Mouse (Mus musculus) limb, embryonic 13.5 days (tissue): ENCODE measurements at regions not wholly inside any gene's neighbourhood (a gene's known extent, or its start where the extent isn't known, plus 50 kb on each side); places are given as distances from the start of the nearest gene placed in this dataset.

ENCODE experiments used
- ATAC-seq: fragments of 200-750 bp; cut with Nextera tagmentation; 2 replicates; pipeline ENCODE4 v1.8.0; 2017; ENCODE audit warnings: low read depth, moderate number of reproducible peaks, moderate TSS enrichment; ENCODE audit not compliant: low FRiP score
- H3K27ac ChIP-seq: fragments of 300-500 bp; sonication (generic); 2 replicates; pipeline ENCODE4 v1.5.1; 2015; ENCODE audit warnings: inconsistent platforms, mild to moderate bottlenecking, moderate library complexity
- H3K27me3 ChIP-seq: fragments of 300-500 bp; sonication (generic); 2 replicates; pipeline ENCODE4 v1.6.1; 2015; ENCODE audit warnings: mild to moderate bottlenecking, inconsistent platforms
- H3K36me3 ChIP-seq: fragments of 300-500 bp; sonication (generic); 2 replicates; pipeline ENCODE4 v1.6.1; 2015; ENCODE audit warnings: inconsistent platforms, mild to moderate bottlenecking, moderate library complexity
- H3K4me1 ChIP-seq: fragments of 300-500 bp; sonication (generic); 2 replicates; pipeline ENCODE4 v1.6.1; 2015; ENCODE audit warnings: inconsistent platforms
- H3K4me2 ChIP-seq: fragments of 300-500 bp; sonication (generic); replicated peaks from 2 replicates; pipeline ENCODE4 v1.6.1; 2015; ENCODE audit warnings: inconsistent platforms, mild to moderate bottlenecking, moderate library complexity
- H3K4me3 ChIP-seq: fragments of 300-500 bp; sonication (generic); 2 replicates; pipeline ENCODE4 v1.5.1; 2015; ENCODE audit warnings: moderate library complexity, mild to moderate bottlenecking, inconsistent platforms
- H3K9ac ChIP-seq: fragments of 300-500 bp; sonication (generic); 2 replicates; pipeline ENCODE4 v1.6.1; 2015; ENCODE audit warnings: mild to moderate bottlenecking, inconsistent platforms
- H3K9me3 ChIP-seq: fragments of 300-500 bp; sonication (generic); 2 replicates; pipeline ENCODE4 v1.6.1; 2016; ENCODE audit warnings: inconsistent platforms
- WGBS: fragments of 180-500 bp; shearing (Covaris S2); methylation state at CpG from one replicate; pipeline ENCODE4 v1.1.7; 2015; 5-methylcytosine and 5-hydroxymethylcytosine counted together

DNA sequence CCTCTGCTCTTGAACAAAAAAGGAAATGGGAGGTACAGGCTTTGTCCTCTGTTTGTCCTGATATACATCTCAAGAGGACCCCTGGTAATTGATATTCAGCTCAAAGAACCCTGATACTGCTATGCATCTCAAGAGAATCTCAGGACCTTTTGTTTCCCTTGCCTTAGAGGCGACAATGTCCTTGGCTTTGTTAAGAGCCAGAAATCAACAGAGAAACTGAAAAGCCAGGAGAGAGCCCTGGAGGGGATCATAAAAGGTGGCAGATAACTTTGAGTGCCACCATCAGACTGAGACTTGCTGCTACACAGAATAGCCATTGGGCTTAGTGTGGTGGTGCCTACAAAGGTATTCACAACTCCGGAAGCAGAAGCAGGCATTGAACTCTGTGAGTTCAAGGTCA is 74.3 kb upstream of the Gadd45a start:
- Histone ChIP-seq H3K9me3 (no peaks in the 10 kb centered on the region), H3K9ac (no peak overlapping the region), H3K27me3 (peaks cover 25% of the 10 kb centered on the region), H3K36me3 (no peaks in the 10 kb centered on the region), H3K4me2 (no peak overlapping the region), H3K4me1 (peaks cover 7% of the 10 kb centered on the region; the same call in 1 of the 2 replicates), H3K4me3 (no peak overlapping the region), H3K27ac (no peak overlapping the region)
- WGBS, result 73% methylated on average over 2 of the region's 2 CpGs
- no peak for ATAC-seq

DNA sequence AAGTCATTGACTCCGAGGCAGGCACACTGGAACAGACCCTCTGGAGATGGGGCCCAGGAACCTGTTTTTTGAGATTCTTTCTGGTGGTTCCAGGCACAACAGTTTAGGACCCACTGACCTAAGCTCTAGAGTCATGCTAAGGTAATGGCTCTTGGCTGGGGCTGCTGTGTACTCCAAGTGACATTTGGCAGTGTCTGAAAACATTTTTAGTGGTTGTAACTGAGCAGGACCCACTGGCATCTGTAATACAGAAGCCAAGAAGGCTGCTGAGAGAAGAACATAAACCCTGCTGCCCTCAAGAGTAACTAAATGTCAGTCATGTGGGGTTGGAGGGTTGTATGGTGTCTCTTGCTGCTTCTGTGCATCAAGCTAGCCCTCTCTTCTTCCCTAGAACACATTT is 73.1 kb upstream of the Gadd45a start:
- no peak for ATAC-seq
- H3K4me2 ChIP-seq, result no peak overlapping the region
- H3K4me3 ChIP-seq, result no peak overlapping the region
- H3K4me1 ChIP-seq, result peaks cover 7% of the 10 kb centered on the region; the same call in 1 of the 2 replicates
- 29% methylated on average over 1 of the region's 1 CpGs for WGBS
- peaks cover 22% of the 10 kb centered on the region for H3K27me3 ChIP-seq
- no peak overlapping the region for H3K27ac ChIP-seq
- H3K9me3 ChIP-seq, result no peaks in the 10 kb centered on the region
- H3K9ac ChIP-seq, result no peak overlapping the region
- H3K36me3 ChIP-seq, result no peaks in the 10 kb centered on the region

DNA sequence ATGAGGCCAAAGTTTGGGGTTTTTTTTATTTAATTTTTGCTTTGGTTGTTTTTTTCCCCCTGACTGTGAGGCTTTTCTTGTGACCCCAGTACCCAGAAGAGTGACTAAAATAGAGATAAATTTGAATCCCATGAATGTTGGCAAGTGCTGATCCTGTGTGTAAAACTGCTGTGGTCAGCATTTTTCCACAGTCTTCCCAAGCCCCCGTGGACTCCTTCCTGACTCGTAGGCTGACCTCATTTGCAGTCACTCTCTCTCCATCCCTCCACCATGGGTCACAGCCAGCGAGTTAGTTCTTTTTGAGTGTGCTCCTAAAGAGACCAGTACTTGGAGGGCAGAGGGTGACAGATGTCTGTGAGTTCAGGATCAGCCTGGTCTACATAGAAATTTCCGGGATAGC is 72.5 kb upstream of the Gadd45a start:
- Histone ChIP-seq H3K9ac (no peak overlapping the region), H3K4me3 (no peak overlapping the region), H3K27me3 (peaks cover 22% of the 10 kb centered on the region), H3K27ac (no peak overlapping the region), H3K36me3 (no peaks in the 10 kb centered on the region), H3K4me2 (no peak overlapping the region), H3K4me1 (peaks cover 7% of the 10 kb centered on the region; the same call in 1 of the 2 replicates), H3K9me3 (no peaks in the 10 kb centered on the region)
- no peak for ATAC-seq
- WGBS, result 58% methylated on average over 4 of the region's 4 CpGs

DNA sequence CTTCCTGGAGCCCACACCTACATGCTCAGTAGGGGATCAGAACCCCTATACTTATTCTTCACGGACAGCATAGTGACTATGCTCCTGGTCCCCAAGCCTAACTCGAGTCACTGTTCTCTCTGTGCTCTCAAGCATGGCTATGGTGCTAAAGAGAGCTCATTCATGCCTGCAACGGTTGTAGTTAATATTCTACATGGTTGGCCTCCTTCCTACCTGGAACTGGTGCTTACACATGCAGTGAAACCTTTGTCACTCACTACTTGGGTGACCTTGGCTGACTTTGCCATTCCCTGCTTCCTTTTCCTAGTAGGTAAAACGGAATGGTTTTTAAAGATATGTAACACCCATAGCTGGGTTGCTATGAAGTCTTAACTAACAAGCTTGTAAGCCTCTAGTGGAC is 70.3 kb upstream of the Gadd45a start:
- ATAC-seq, result no peak
- Histone ChIP-seq H3K4me3 (no peak overlapping the region), H3K9me3 (no peaks in the 10 kb centered on the region), H3K9ac (no peak overlapping the region), H3K4me1 (no peaks in the 10 kb centered on the region), H3K4me2 (no peak overlapping the region), H3K27ac (no peak overlapping the region), H3K27me3 (0 out of 2 replicates have a peak, but pooled peaks cover 2% of the 10 kb centered on the region), H3K36me3 (no peaks in the 10 kb centered on the region)
- 86% methylated on average over 4 of the region's 4 CpGs for WGBS

DNA sequence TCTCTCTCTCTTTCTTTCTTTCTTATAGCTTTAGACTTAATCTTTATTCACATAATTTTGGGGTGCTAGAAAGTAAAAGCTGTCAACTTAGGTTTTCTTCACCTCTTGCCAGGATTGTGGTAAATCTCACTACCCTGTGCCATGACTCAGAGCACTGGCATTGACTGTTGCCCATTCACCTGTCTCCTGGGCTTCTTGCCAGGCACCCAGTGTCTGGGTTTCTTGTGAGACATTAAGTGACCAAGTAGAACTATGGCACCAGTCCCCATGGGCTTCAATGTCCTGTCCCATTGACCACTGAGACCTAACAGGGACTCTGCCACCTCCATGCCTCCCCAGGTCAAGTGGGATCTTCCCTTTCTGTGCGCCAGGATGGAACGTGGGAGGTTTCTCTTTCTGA is 69.2 kb upstream of the Gadd45a start:
- 92% methylated on average over 2 of the region's 2 CpGs for WGBS
- ATAC-seq, result no peak
- no peak overlapping the region for H3K27ac ChIP-seq
- H3K27me3 ChIP-seq, result no peaks in the 10 kb centered on the region
- no peaks in the 10 kb centered on the region for H3K36me3 ChIP-seq
- no peak overlapping the region for H3K9ac ChIP-seq
- no peaks in the 10 kb centered on the region for H3K9me3 ChIP-seq
- H3K4me3 ChIP-seq, result no peak overlapping the region
- 0 out of 2 replicates have a peak, but pooled peaks cover 3% of the 10 kb centered on the region for H3K4me1 ChIP-seq
- H3K4me2 ChIP-seq, result no peak overlapping the region

DNA sequence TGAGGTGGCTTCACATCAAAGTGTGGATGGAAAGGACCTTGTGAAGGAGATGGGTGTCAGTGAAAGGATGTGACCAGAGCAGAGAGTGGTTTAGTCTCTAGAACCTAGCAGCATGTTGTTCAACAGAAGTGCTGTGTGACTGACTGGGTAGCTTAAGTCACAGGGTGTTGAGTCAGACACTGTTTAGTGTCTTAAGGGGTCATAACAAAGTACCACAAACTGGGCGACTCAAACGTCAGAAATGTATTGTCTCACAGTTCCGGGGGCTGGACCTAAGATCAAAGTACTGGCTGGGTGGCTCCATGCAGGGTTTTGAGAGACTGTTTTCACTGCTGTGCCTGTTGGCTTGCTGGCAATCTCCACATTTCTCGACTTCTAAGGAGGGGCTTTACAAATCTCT is 68.1 kb upstream of the Gadd45a start:
- WGBS, result 5% methylated on average over 4 of the region's 4 CpGs
- Histone ChIP-seq H3K9ac (no peak overlapping the region), H3K9me3 (no peaks in the 10 kb centered on the region), H3K4me2 (no peak overlapping the region), H3K27me3 (no peaks in the 10 kb centered on the region), H3K36me3 (no peaks in the 10 kb centered on the region), H3K27ac (no peak overlapping the region), H3K4me3 (no peak overlapping the region), H3K4me1 (0 out of 2 replicates have a peak, but pooled peaks cover 3% of the 10 kb centered on the region)
- ATAC-seq, result no peak

DNA sequence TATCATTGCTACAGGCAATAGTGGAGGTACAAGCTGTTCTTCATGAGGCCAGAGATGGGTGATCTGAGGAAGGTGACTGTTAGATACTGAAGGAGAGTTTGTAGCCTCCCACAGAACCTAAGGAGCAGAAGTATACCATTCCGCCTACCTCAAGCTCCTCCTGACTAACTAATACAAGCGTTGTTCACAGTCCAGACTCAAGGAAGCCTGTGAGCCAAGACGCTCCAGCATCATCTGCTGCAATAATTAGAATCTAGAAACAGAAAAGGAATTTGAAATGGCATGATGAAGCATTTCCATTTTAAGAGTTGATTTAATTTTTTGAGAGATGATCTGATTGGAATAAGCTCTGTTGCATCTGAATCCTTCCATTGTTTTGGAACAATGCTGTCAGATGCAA is 66.9 kb upstream of the Gadd45a start:
- H3K4me3 ChIP-seq, result no peak overlapping the region
- H3K4me1 ChIP-seq, result 0 out of 2 replicates have a peak, but pooled peaks cover 3% of the 10 kb centered on the region
- H3K9me3 ChIP-seq, result no peaks in the 10 kb centered on the region
- no peak overlapping the region for H3K4me2 ChIP-seq
- whole genome bisulfite sequencing, result 90% methylated on average over 3 of the region's 3 CpGs
- H3K9ac ChIP-seq, result no peak overlapping the region
- no peaks in the 10 kb centered on the region for H3K36me3 ChIP-seq
- no peaks in the 10 kb centered on the region for H3K27me3 ChIP-seq
- ATAC-seq, result no peak
- H3K27ac ChIP-seq, result no peak overlapping the region

DNA sequence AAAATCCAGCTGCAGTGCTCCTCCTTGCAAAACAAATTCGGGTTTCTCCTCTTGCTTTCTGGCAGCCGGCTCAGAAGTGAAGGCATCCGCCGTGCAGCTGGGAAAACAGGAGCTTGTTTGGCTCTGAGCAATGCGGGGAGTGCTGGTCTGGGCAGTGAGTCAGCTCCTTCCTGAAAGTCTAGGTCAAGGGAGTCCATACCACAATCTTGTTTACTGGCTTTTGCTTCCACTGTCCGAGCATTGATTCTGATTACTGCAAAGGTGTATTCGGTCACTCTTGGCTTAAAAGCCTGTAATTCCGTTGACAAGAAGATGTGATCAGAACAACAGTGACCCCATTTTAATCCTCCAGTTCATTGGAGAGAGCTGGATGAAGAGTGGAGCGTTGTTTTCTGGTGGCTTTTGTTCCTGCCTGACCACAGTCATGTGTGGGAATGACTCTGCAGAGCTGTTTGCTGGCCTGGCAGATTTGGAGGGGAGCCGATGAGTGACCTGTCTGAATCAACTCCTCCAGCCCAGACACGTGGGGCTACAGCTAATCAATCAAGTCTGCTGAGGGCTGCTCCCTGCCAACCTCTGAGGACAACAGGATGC is 65.4 kb upstream of the Gadd45a start:
- Histone ChIP-seq H3K4me3 (no peak overlapping the region), H3K4me2 (no peak overlapping the region), H3K36me3 (no peaks in the 10 kb centered on the region), H3K27me3 (no peaks in the 10 kb centered on the region), H3K9ac (no peak overlapping the region), H3K9me3 (no peaks in the 10 kb centered on the region), H3K27ac (no peak overlapping the region), H3K4me1 (0 out of 2 replicates have a peak, but pooled peaks cover 3% of the 10 kb centered on the region)
- ATAC-seq, result no peak
- WGBS, result 43% methylated on average over 11 of the region's 11 CpGs

DNA sequence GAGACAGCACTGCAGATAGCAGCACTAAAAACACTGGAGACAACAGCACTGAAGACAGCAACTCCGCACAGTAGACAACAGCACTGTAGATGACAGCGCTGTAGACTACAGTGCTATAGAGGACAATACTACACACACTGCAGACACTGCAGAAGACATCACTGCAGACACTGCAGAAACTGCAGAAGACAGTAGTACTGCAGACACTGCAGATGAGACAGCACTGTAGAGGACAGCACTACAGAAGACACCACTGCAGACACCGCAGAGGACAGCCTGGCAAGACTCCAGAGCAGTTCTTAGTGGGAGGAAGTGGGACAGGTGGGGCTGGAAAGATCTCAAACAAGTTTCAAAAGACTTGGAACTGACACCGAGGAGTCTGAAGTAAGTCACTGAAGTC is 64.8 kb upstream of the Gadd45a start:
- H3K27me3 ChIP-seq, result no peaks in the 10 kb centered on the region
- H3K9me3 ChIP-seq, result no peaks in the 10 kb centered on the region
- H3K4me1 ChIP-seq, result 0 out of 2 replicates have a peak, but pooled peaks cover 3% of the 10 kb centered on the region
- H3K27ac ChIP-seq, result no peak overlapping the region
- H3K9ac ChIP-seq, result no peak overlapping the region
- ATAC-seq, result no peak
- 79% methylated on average over 4 of the region's 4 CpGs for WGBS
- no peak overlapping the region for H3K4me2 ChIP-seq
- H3K36me3 ChIP-seq, result no peaks in the 10 kb centered on the region
- H3K4me3 ChIP-seq, result no peak overlapping the region

DNA sequence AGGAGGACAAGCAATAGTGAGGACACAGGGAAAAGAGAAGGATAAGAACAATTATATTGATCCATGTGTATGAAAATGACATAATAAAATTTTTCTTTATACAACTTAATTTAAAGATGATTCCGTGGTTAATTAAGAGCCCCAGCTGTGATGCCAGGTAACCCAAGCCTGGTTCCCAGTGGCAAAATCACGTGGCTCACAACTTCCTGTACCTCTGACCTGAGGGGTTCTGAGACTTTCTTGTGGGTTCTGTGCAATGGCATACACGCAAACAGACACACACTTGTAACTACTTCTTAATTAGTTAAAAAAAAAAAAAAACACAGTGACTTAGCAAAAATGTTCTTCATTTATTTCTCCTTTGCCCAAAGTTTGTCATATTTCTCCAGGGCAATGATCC is 57.2 kb upstream of the Gadd45a start:
- Histone ChIP-seq H3K4me3 (no peak overlapping the region), H3K36me3 (no peaks in the 10 kb centered on the region), H3K9ac (no peak overlapping the region), H3K27ac (no peak overlapping the region), H3K27me3 (no peaks in the 10 kb centered on the region), H3K9me3 (no peaks in the 10 kb centered on the region), H3K4me2 (no peak overlapping the region), H3K4me1 (no peaks in the 10 kb centered on the region)
- WGBS, result 66% methylated on average over 3 of the region's 3 CpGs
- no peak for ATAC-seq

DNA sequence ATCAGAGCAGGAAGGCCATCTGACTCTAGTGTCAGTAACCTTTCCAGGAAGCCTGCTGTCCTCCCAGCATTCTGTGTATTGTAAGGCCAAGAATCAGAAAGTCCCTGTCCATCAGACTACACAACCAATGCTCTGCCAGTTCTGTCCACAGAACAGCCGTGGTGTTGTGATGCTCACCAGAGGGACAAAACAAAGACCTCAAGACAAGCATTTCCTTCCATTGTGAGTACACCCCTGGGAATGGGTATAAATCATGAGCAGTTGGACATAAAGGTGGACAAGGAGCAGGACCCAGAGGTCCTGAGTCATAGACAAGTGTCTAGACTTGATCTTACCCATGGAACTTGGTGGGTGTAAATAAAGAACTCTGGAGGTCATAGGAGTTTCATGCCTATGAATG is 55.9 kb upstream of the Gadd45a start:
- H3K4me3 ChIP-seq, result no peak overlapping the region
- whole genome bisulfite sequencing, result 73% methylated on average over 1 of the region's 1 CpGs

DNA sequence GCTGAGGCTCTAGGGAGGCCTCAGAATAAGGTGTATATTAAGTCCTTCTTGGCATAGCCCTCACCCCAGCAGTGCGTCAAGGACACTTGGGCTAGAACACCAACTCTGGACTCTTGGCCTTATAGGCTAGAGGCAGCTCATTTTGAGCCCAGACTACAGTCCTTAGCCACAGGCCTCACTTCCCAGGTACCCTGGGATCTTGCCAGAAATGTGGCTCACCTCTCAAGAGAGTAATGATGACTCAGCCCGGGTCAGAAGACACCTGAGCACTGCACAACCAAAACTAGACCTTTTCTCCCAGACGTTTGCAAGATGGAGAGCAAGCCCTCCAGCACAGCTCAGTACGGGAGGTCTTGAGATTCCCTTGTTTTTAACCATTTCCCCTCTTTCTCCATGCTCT is 52.9 kb upstream of the Gadd45a start:
- Histone ChIP-seq H3K36me3 (no peaks in the 10 kb centered on the region), H3K9ac (no peak overlapping the region), H3K27me3 (no peaks in the 10 kb centered on the region), H3K9me3 (no peaks in the 10 kb centered on the region), H3K4me3 (no peak overlapping the region), H3K4me2 (no peak overlapping the region), H3K4me1 (0 out of 2 replicates have a peak, but pooled peaks cover 3% of the 10 kb centered on the region), H3K27ac (no peak overlapping the region)
- ATAC-seq, result no peak
- WGBS, result 77% methylated on average over 4 of the region's 4 CpGs

More for the DNA sequence above, 55.9 kb upstream of the Gadd45a start:
- H3K36me3 ChIP-seq, result no peaks in the 10 kb centered on the region
- no peak overlapping the region for H3K27ac ChIP-seq
- H3K27me3 ChIP-seq, result no peaks in the 10 kb centered on the region
- H3K4me1 ChIP-seq, result no peaks in the 10 kb centered on the region
- H3K9me3 ChIP-seq, result no peaks in the 10 kb centered on the region
- no peak for ATAC-seq
- no peak overlapping the region for H3K9ac ChIP-seq
- H3K4me2 ChIP-seq, result no peak overlapping the region

DNA sequence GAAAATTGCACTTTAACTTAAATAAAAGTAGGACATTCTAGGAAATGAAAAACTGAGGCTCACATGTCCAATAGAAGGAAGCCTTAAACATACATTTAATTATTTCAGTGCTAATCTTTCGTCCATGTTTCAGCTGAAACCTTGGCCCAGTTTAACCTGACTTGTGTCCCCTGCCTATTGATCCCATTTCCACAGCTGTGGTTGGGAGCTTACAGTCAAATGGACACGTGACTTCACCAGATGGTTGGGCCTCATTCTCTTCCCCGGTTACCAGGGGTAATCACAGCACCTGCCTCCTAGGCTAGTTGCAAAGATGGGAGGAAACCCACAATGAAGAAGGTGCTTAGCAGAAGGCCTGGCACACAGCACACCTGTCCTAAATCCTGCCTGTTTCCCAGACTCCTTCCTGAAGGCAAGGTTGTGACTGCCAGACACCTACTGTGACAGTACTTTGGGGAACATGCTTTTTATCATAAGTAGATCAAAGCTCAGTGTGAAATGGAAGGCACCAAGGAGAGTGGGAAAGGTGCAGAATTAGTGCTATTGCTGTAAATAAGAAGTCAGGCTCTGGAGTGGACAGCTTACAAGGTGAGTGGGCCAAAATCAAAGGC is 52.4 kb upstream of the Gadd45a start:
- Histone ChIP-seq H3K9ac (no peak overlapping the region), H3K9me3 (no peaks in the 10 kb centered on the region), H3K27ac (no peak overlapping the region), H3K36me3 (no peaks in the 10 kb centered on the region), H3K27me3 (no peaks in the 10 kb centered on the region), H3K4me1 (0 out of 2 replicates have a peak, but pooled peaks cover 3% of the 10 kb centered on the region), H3K4me2 (no peak overlapping the region), H3K4me3 (no peak overlapping the region)
- no peak for ATAC-seq
- WGBS, result 49% methylated on average over 3 of the region's 3 CpGs
